Mouse (Mus musculus) c-Kit-positive CD71-negative TER-119-negative erythroid progenitor cells, embryonic 14.5 days (primary cell): ENCODE data around the gene Ropn1.
A peak's percentile ranks its signal among the peaks of the same experiment; 100 is the strongest.
"Not testable (repeated sequence)": the region's sequence is repeated elsewhere in the genome, so short reads cannot be mapped to it uniquely, and the experiment has no call there.

Source experiments
- DNase-seq: peaks from one replicate; pipeline ENCODE4 v3.0.0-alpha.2; 2013; ENCODE audit warnings: low read depth

The Ropn1 gene

GRCm38 (mm10) chr16:34690334-34691144 lies 40.8 kb downstream of the Ropn1 start, which contains the start of gene Ccdc14:
Gene Ccdc14 (plus strand): TSS chr16:34690616.
- peak; percentile 90 for DNase-seq

GRCm38 (mm10) chr16:34691156-34691555 lies 41.4 kb downstream of the Ropn1 start:
- DNase-seq, result no peak

GRCm38 (mm10) chr16:34694477-34694876 lies 44.8 kb downstream of the Ropn1 start:
- DNase-seq, result no peak

GRCm38 (mm10) chr16:34698721-34699120 lies 49.0 kb downstream of the Ropn1 start:
- not testable (repeated sequence) for DNase-seq

GRCm38 (mm10) chr16:34700165-34700827 lies 50.6 kb downstream of the Ropn1 start:
- peak; percentile 71 for DNase-seq

GRCm38 (mm10) chr16:34700828-34701216 lies 51.1 kb downstream of the Ropn1 start:
- DNase-seq, result no peak

GRCm38 (mm10) chr16:34706019-34706418 lies 56.3 kb downstream of the Ropn1 start:
- no peak for DNase-seq

- no peak for DNase-seq
These were observed 56.8 kb downstream of the Ropn1 start for GRCm38 (mm10) chr16:34706487-34706946.

GRCm38 (mm10) chr16:34711481-34711880 lies 61.8 kb downstream of the Ropn1 start:
- no peak for DNase-seq

- DNase-seq, result no peak
These were observed 75.4 kb downstream of the Ropn1 start for GRCm38 (mm10) chr16:34725156-34725555.
